Mouse (Mus musculus): ENCODE measurements around the gene Spag6. TPM values are rescaled to one million over a fixed set of nuclear protein-coding genes. Genes with fewer than 3 reads are reported as not detected.

Spag6 gene
- total and polyA plus RNA-seq, 3 experiments = 0.10 TPM; not detected in 2

DNA sequence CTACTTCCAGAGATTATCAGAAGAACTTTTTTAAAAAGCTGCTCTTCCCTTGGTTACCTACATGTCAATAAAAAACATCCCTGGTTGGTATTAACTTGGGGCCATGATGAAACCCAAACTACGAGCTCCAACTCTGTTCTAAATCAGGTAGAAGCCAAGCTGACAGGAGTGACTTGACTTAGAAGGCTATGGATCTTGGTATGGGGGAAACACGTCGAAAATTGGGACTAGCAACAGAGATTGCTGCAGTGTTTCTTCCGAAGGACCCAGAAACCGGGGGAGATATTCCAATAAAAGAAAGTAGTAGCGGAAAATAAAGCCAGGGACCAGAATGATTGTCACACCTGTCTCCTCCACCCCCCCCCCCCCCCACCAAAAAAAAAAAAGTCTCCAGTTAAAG is 5.5 kb upstream of the Spag6 start:
- DNase-seq (ENCODE audit: low read depth, low spot score) = no peak
- TF ChIP-seq POLR2AphosphoS5 (IDR thresholded peaks at IDR 0.05; ENCODE audit: borderline replicate concordance, low read depth, low read length) (no peak), JUND (IDR thresholded peaks at IDR 0.05; ENCODE audit: low read depth, low read length) (no peak), NRF1 (IDR thresholded peaks at IDR 0.05; ENCODE audit: insufficient read depth, low read depth, low read length, poor library complexity, severe bottlenecking) (no peak), MEF2A (IDR thresholded peaks at IDR 0.05; ENCODE audit: extremely low read depth, insufficient replicate concordance, low read depth, low read length, poor library complexity, severe bottlenecking) (no peak), MAZ (IDR thresholded peaks at IDR 0.05; ENCODE audit: low read depth, low read length) (no peak), POLR2A (IDR thresholded peaks at IDR 0.05; ENCODE audit: control insufficient read depth in 1 of 2, insufficient read depth in 1 of 2, low read depth in 1 of 2, low read length in 2 of 2, poor library complexity in 1 of 2) (no peak), GABPA (IDR thresholded peaks at IDR 0.05; ENCODE audit: low read depth, low read length) (no peak)
- no peaks in the 10 kb centered on the region for H3K4me1 ChIP-seq (ENCODE audit: control insufficient read depth in 1 of 2, insufficient read depth in 2 of 2, low read length in 2 of 2)
- peaks cover 1 to 5% of the 10 kb centered on the region in 2 experiments; a peak in 3 of 4 replicates for H3K27me3 ChIP-seq (ENCODE audit: control insufficient read depth in 1 of 2, insufficient read depth in 2 of 2, low read length in 2 of 2)
- no peak overlapping the region for H3K4me3 ChIP-seq (ENCODE audit: control insufficient read depth in 1 of 2, insufficient read depth in 1 of 2, low read depth in 2 of 2, low read length in 2 of 2)
- no peaks in the 10 kb centered on the region for H3K9me3 ChIP-seq (replicated peaks; ENCODE audit: insufficient read depth, low read length)
- H3K27ac ChIP-seq (ENCODE audit: control insufficient read depth, low read depth, low read length) = no peak overlapping the region
- H3K9ac ChIP-seq (ENCODE audit: control insufficient read depth, low read depth, low read length, poor library complexity, severe bottlenecking) = no peak overlapping the region
- no peaks in the 10 kb centered on the region for H3K79me2 ChIP-seq (ENCODE audit: control insufficient read depth, insufficient read depth, low read length, poor library complexity)
- peaks cover 0 to 2% of the 10 kb centered on the region in 2 experiments; a peak in 3 of 4 replicates for H3K36me3 ChIP-seq (ENCODE audit: control insufficient read depth in 1 of 2, insufficient read depth in 2 of 2, low read length in 2 of 2)

DNA sequence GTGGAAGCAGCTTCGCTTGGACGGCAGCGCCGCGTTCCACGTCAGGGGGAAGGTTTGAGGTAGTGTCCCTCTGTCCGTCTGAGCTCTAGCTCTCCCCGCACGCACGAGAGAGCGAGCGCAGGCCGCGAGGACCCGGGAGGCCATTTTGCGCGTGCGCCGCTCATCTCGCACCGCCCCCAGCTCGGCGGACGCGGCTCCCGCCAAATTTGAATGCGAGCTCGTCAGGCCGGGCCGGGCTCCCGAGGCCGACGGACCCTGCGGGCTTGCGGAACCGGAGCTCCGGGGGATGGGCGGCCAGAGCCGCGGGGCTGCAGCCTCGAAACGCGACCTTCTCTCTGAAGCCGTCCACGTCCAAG is 5.1 kb upstream of the Spag6 start:
- H3K9me3 ChIP-seq (replicated peaks; ENCODE audit: insufficient read depth, low read length) = no peaks in the 10 kb centered on the region
- no peak overlapping the region for H3K27ac ChIP-seq (ENCODE audit: control insufficient read depth, low read depth, low read length)
- H3K4me3 ChIP-seq (ENCODE audit: control insufficient read depth in 1 of 2, insufficient read depth in 1 of 2, low read depth in 2 of 2, low read length in 2 of 2) = no peak overlapping the region
- TF ChIP-seq MEF2A (IDR thresholded peaks at IDR 0.05; ENCODE audit: extremely low read depth, insufficient replicate concordance, low read depth, low read length, poor library complexity, severe bottlenecking) (no peak), USF2 (IDR thresholded peaks at IDR 0.05; ENCODE audit: borderline replicate concordance in 1 of 2, insufficient read depth in 1 of 2, low read depth in 1 of 2, low read length in 2 of 2) (no peak), RAD21 (IDR thresholded peaks at IDR 0.05; ENCODE audit: low read depth, low read length) (no peak)
- peaks cover 0 to 2% of the 10 kb centered on the region in 2 experiments; a peak in 2 of 4 replicates for H3K36me3 ChIP-seq (ENCODE audit: control insufficient read depth in 1 of 2, insufficient read depth in 2 of 2, low read length in 2 of 2)
- no peak for DNase-seq (ENCODE audit: low read depth, low spot score)
- peaks cover 1 to 5% of the 10 kb centered on the region in 2 experiments; a peak in 3 of 4 replicates for H3K27me3 ChIP-seq (ENCODE audit: control insufficient read depth in 1 of 2, insufficient read depth in 2 of 2, low read length in 2 of 2)
- no peaks in the 10 kb centered on the region for H3K4me1 ChIP-seq (ENCODE audit: control insufficient read depth in 1 of 2, insufficient read depth in 2 of 2, low read length in 2 of 2)
- H3K79me2 ChIP-seq (ENCODE audit: control insufficient read depth, insufficient read depth, low read length, poor library complexity) = no peaks in the 10 kb centered on the region
- H3K9ac ChIP-seq (ENCODE audit: control insufficient read depth, low read depth, low read length, poor library complexity, severe bottlenecking) = no peak overlapping the region

DNA sequence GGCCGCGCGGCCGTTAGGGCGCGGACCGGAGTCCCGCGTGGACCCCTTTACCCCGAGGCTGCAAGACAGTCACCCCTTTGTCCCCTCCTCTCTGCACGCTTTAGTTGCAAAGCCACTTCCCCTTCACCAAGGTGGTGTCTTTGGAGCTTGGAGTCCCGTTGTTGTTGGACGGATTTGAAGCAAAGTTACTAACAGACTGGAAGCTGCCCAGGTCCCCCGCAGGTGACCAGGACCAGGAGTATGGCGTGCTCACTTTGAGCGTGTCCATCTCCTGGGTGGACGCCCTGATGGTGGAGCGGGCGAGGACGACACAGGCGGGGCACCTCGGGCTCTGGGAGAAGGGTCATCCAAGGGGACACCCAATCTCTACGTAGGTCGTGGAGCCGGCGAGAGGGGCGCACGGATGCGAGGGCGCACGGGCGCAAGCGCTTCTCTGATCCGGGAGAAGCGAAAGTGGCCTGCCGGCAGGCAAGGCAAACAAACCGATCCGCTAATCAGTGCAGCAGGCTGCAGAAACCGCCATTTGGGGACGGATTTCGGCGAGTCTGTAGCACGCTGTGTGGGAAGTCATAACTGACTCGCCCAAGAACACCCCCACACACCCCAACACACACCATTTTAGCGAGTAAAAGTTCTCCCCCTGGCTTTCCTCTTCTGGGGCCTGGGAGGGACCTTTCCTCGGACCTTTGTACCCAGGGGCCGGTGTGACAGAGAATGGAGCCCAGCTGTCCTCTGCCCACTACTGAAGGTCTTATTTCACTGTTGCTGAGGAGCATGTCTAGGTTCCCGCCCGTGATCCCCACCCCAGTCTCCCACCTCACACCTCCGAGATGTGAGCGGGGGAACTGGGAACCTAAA is 4.5 kb upstream of the Spag6 start:
- DNase-seq (ENCODE audit: low read depth, low spot score) = no peak
- Histone ChIP-seq H3K9me3 (replicated peaks; ENCODE audit: insufficient read depth, low read length) (no peaks in the 10 kb centered on the region), H3K4me1 (ENCODE audit: control insufficient read depth in 1 of 2, insufficient read depth in 2 of 2, low read length in 2 of 2) (no peaks in the 10 kb centered on the region), H3K36me3 (ENCODE audit: control insufficient read depth in 1 of 2, insufficient read depth in 2 of 2, low read length in 2 of 2) (no peaks in the 10 kb centered on the region; a peak in 2 of 4 replicates), H3K79me2 (ENCODE audit: control insufficient read depth, insufficient read depth, low read length, poor library complexity) (peaks cover 4% of the 10 kb centered on the region; the same call in 1 of the 2 replicates), H3K27ac (ENCODE audit: control insufficient read depth, low read depth, low read length) (no peak overlapping the region), H3K4me3 (ENCODE audit: control insufficient read depth in 1 of 2, insufficient read depth in 1 of 2, low read depth in 2 of 2, low read length in 2 of 2) (no peak overlapping the region), H3K27me3 (ENCODE audit: control insufficient read depth in 1 of 2, insufficient read depth in 2 of 2, low read length in 2 of 2) (peaks cover 1 to 5% of the 10 kb centered on the region in 2 experiments; a peak in 3 of 4 replicates), H3K9ac (ENCODE audit: control insufficient read depth, low read depth, low read length, poor library complexity, severe bottlenecking) (no peak overlapping the region)
- TF ChIP-seq MAFK (IDR thresholded peaks at IDR 0.05; ENCODE audit: borderline replicate concordance, low read depth, low read length) (no peak), MEF2A (IDR thresholded peaks at IDR 0.05; ENCODE audit: extremely low read depth, insufficient replicate concordance, low read depth, low read length, poor library complexity, severe bottlenecking) (no peak), GATA1 (IDR thresholded peaks at IDR 0.05; ENCODE audit: low read depth, low read length) (no peak), CHD2 (IDR thresholded peaks at IDR 0.05; ENCODE audit: low read length) (no peak), ELF1 (IDR thresholded peaks at IDR 0.05; ENCODE audit: low read depth, low read length) (no peak)

Measured in MEL (cell line).